Mouse (Mus musculus): Measurements from ENCODE around the gene Dpyd. TPM values are rescaled to one million over a fixed set of nuclear protein-coding genes. Genes with fewer than 3 reads are reported as not detected.

Dpyd gene
- 9.5 and 9.8 TPM in 2 replicates for polyA plus RNA-seq (2015; fragmentation: Nextera tagmentation; extraction: Ambion mirVana)

DNA sequence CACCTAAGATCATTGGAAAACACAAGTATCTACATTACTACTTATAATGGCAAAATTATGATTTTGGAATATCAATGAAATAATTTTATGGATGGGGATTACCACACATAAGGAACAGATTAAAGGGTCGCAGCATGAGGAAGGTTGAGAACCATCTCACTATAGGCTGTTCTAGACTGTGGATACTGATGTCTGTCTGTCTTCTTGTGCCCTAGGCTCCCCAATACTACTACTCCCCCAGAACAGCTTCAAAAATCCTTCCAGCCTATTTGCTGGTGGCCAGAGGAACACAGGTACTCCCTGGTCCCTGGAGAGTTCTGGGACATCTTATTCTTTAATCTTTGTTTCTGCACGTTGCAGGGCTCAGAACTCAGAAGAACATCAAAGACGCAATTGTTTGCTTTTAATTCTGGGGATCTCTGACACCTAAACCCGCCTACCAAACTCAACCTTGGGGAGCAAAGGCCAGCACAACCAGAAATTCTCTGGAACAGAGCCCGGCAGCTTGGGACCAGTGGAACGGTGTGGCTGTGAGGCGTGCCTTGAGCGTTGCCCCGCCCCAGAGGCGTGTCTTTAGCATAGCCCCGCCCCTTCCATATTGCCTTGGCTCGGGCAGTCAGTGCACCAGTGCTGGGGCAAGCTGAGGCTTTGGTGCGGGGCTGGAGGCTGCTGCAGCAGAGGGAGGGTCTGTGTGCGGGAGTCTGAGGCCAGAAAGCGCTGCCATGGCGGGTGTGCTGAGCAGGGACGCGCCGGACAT, at the start of gene Dpyd:
Dpyd (plus strand) TSS at position 576 of the 757 bp plus-strand sequence.
- no peaks in the 10 kb centered on the region for H3K27me3 ChIP-seq
- H3K4me2 ChIP-seq (replicated peaks) = peak within 1 kb of the TSS; percentile 91
- H3K9ac ChIP-seq = peak within 1 kb of the TSS; percentile 47
- peak; percentile 95 for ATAC-seq (ENCODE audit: insufficient number of reproducible peaks, low FRiP score, low TSS enrichment, low read depth)
- 5% methylated on average over 19 of the region's 19 CpGs for WGBS
- peak within 1 kb of the TSS; percentile 68 for H3K4me3 ChIP-seq (replicated peaks)
- H3K36me3 ChIP-seq = no peaks in the 10 kb centered on the region
- no peaks in the 10 kb centered on the region for H3K9me3 ChIP-seq (replicated peaks)
- 0 out of 2 replicates have a peak within 1 kb of the TSS, but pooled peaks have one; percentile 17 for H3K27ac ChIP-seq (replicated peaks)
- no peaks in the 10 kb centered on the region for H3K4me1 ChIP-seq

DNA sequence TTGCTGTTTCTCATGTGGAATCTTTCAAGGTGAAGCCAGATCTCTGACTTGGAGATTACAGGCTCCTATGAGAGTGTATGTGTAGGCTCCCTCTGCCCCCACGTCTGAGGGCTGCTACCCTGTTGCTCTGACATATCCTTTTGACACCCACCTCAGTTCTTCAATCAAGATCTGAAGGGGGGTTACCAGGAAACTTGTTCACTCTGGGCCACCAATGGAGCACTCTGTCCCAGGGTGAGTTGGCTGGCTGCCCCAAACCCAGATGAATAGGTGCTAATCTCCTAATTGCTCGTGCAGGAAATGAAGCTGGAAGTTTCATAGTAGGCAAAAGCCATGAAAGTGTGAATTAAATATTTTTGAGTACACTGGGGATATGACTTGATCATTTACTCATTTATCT, 24.3 kb upstream of the Dpyd start:
- Histone ChIP-seq H3K27ac (replicated peaks) (no peak overlapping the region), H3K4me2 (replicated peaks) (no peak overlapping the region), H3K27me3 (no peaks in the 10 kb centered on the region), H3K4me1 (no peaks in the 10 kb centered on the region), H3K4me3 (replicated peaks) (no peak overlapping the region), H3K36me3 (no peaks in the 10 kb centered on the region), H3K9me3 (replicated peaks) (no peaks in the 10 kb centered on the region), H3K9ac (no peak overlapping the region)
- WGBS = 42% methylated on average over 2 of the region's 2 CpGs
- no peak for ATAC-seq (ENCODE audit: insufficient number of reproducible peaks, low FRiP score, low TSS enrichment, low read depth)

DNA sequence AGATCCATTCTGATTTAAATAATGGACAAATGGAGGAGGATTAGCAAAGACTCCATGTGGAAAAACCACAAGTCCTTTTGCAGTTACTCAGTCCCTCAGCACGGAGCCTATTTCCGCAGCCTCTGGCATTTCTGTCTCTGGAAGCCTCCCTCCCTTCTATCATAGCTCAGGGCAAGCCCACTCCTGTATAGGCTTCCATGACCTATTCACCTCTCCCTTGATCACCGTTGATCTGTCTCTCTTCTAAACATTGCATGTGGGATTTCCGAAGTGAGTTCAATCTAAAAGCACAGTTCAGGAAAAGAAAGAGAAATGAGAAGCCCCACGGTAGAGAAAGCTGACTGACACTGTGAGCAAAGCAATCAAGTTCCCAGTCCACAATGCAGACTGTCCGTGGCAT, 20.2 kb upstream of the Dpyd start:
- Histone ChIP-seq H3K9ac (no peak overlapping the region), H3K9me3 (replicated peaks) (no peaks in the 10 kb centered on the region), H3K36me3 (no peaks in the 10 kb centered on the region), H3K4me1 (no peaks in the 10 kb centered on the region), H3K4me2 (replicated peaks) (no peak overlapping the region), H3K27ac (replicated peaks) (no peak overlapping the region), H3K27me3 (no peaks in the 10 kb centered on the region), H3K4me3 (replicated peaks) (no peak overlapping the region)
- 20% methylated on average over 6 of the region's 6 CpGs for WGBS
- no peak for ATAC-seq (ENCODE audit: insufficient number of reproducible peaks, low FRiP score, low TSS enrichment, low read depth)

DNA sequence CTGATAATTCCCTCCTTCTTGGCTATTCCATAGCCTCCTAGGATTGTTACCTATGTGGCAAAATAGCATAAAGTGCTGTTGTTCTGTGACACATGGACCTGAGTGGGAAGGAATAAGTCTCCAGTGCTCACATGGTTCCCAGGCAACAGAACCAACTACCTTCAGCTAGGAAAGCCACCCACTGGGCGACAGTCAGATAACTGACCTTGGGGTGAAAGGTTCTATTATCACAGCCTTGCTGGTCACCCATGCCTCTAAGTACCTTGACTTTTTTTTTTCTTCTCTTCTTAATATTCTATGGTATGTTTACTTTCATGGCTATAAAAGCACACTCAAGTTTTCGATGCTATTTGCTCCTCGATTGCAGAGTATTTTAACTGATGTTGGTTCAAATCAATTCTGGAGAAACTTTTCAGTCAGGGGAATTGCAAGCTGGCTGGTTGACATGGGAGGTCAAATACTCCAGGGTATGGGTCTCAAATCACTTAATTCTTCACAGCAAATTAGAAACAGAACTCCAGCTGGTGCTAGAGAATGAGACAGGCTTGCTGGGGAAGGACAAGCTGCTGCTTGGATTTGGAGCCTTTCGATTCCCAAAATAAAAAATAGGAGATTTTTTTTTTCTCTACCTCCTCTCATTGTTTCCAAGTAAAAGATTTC, 14.2 kb upstream of the Dpyd start:
- ATAC-seq (ENCODE audit: insufficient number of reproducible peaks, low FRiP score, low TSS enrichment, low read depth) = no peak
- no peaks in the 10 kb centered on the region for H3K9me3 ChIP-seq (replicated peaks)
- no peak overlapping the region for H3K4me3 ChIP-seq (replicated peaks)
- H3K27me3 ChIP-seq = no peaks in the 10 kb centered on the region
- H3K4me2 ChIP-seq (replicated peaks) = no peak overlapping the region
- H3K4me1 ChIP-seq = no peaks in the 10 kb centered on the region
- H3K36me3 ChIP-seq = no peaks in the 10 kb centered on the region
- WGBS = 17% methylated on average over 4 of the region's 4 CpGs
- no peak overlapping the region for H3K9ac ChIP-seq
- no peak overlapping the region for H3K27ac ChIP-seq (replicated peaks)

DNA sequence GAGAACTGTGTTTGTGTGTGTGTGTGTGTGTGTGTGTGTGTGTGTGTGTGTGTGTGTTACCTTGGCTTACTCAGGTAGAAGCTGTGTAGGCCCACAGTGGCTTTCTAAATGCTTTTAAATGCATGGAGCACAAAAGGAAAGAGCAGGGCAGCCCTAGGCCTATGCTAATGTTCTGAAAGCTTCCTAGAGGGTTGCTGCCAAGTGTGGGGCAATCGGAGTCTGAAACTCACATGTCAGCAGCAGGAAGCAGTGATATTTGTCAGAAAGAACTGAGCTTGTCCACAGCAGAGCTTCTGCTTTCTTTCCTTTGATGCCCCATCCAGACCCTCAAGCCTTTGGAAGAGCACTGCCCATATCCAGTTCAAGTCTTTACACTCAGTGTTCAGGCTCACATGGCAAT, 4.3 kb upstream of the Dpyd start:
- H3K36me3 ChIP-seq = no peaks in the 10 kb centered on the region
- no peak overlapping the region for H3K9ac ChIP-seq
- no peaks in the 10 kb centered on the region for H3K9me3 ChIP-seq (replicated peaks)
- no peaks in the 10 kb centered on the region for H3K4me1 ChIP-seq
- H3K27me3 ChIP-seq = no peaks in the 10 kb centered on the region
- H3K4me3 ChIP-seq (replicated peaks) = no peak overlapping the region
- ATAC-seq (ENCODE audit: insufficient number of reproducible peaks, low FRiP score, low TSS enrichment, low read depth) = no peak
- H3K4me2 ChIP-seq (replicated peaks) = no peak overlapping the region
- H3K27ac ChIP-seq (replicated peaks) = no peak overlapping the region
- 68% methylated on average over 1 of the region's 1 CpGs for WGBS

DNA sequence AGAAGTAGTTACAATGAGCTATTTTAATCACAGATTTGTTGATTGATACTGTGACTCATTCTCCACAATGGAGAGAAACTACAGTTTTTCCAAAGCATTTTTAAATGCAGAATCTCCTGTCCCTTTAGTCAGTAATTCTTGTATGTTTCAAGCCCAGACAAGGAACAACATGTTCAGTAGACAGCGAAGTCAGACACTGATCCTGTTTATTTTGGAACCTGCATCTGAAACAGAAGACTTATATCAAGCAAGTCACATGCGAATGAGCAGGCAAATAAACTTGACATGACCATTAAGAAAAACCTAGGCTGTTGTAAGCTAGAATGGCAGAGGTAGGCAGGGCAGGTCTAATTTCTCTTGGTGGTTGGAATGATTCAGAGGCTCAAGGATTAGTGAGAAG, 2.0 kb upstream of the Dpyd start:
- Histone ChIP-seq H3K27me3 (no peaks in the 10 kb centered on the region), H3K9me3 (replicated peaks) (no peaks in the 10 kb centered on the region), H3K36me3 (no peaks in the 10 kb centered on the region), H3K4me2 (replicated peaks) (no peak overlapping the region), H3K9ac (no peak overlapping the region), H3K27ac (replicated peaks) (no peak overlapping the region), H3K4me1 (no peaks in the 10 kb centered on the region), H3K4me3 (replicated peaks) (no peak overlapping the region)
- 75% methylated on average over 2 of the region's 2 CpGs for WGBS
- ATAC-seq (ENCODE audit: insufficient number of reproducible peaks, low FRiP score, low TSS enrichment, low read depth) = no peak

DNA sequence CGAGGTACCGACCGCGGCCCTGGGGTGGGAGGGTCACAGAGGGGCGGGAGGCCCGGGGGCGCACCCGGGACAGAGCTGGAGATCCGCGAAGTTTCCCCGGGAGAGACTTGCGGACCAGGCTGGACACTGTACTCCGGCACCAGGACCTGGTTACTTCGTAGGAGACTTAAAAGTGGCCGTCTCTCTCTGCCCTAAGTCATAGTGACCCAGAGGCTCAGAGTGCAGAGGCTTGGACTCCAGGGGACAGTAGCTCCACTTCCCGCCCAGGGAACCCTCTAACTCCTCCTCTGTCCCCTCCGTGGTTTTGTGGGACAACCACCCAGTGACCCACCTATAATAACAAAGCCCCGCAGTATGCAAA, 362 bp downstream of the Dpyd start:
- H3K36me3 ChIP-seq = no peaks in the 10 kb centered on the region
- H3K9ac ChIP-seq = peak overlapping the region; percentile 47
- H3K27ac ChIP-seq (replicated peaks) = 0 out of 2 replicates have a peak overlapping the region, but pooled peaks have one; percentile 17
- no peak; the same call in 1 of the 2 replicates for ATAC-seq (ENCODE audit: insufficient number of reproducible peaks, low FRiP score, low TSS enrichment, low read depth)
- no peaks in the 10 kb centered on the region for H3K27me3 ChIP-seq
- 2% methylated on average over 17 of the region's 18 CpGs for WGBS
- H3K4me1 ChIP-seq = no peaks in the 10 kb centered on the region
- H3K4me2 ChIP-seq (replicated peaks) = peak overlapping the region; percentile 91
- H3K9me3 ChIP-seq (replicated peaks) = no peaks in the 10 kb centered on the region
- H3K4me3 ChIP-seq (replicated peaks) = peak overlapping the region; percentile 68

DNA sequence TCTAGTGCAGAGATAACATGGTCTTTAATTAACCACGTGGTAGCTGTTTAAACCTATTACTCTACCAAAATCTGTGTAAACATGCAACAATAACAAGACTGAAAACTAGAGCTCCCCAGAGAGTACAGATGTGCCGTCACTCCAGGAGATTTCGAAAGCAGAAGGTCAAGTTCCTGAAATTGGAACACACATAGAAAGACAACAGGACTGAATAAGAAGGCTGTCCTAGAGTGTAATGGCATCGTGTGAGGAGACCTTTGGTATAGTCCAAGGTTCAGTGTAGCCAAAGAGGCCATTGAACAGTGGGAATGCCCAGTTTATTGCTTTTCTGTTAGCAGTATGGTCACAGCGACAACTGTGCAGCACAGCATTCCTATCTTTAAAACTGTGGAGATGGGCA, 4.8 kb downstream of the Dpyd start:
- Histone ChIP-seq H3K4me3 (replicated peaks) (no peak overlapping the region), H3K9ac (no peak overlapping the region), H3K9me3 (replicated peaks) (no peaks in the 10 kb centered on the region), H3K4me1 (no peaks in the 10 kb centered on the region), H3K27ac (replicated peaks) (no peak overlapping the region), H3K4me2 (replicated peaks) (no peak overlapping the region), H3K27me3 (no peaks in the 10 kb centered on the region), H3K36me3 (no peaks in the 10 kb centered on the region)
- ATAC-seq (ENCODE audit: insufficient number of reproducible peaks, low FRiP score, low TSS enrichment, low read depth) = no peak
- WGBS = 53% methylated on average over 5 of the region's 5 CpGs

DNA sequence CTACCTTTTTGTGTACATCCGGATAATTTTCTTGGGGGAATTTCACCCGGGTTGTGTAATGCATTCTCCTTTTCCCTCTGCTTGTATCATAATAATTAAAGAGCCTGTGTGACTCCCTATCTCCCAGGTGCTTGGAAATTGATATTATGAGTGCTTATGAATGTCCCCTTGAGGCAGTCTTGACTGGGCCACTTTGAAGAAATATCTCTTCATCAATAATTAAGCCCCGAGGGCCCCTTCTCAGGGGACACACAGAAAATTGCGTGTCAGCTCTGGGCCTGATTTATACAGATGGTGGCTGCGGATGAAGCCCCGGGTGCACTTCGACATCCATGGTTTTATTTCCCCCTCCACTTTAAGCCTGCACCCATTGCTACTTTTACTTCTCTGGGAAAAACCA, 8.3 kb downstream of the Dpyd start:
- no peak overlapping the region for H3K27ac ChIP-seq (replicated peaks)
- ATAC-seq (ENCODE audit: insufficient number of reproducible peaks, low FRiP score, low TSS enrichment, low read depth) = no peak
- no peaks in the 10 kb centered on the region for H3K27me3 ChIP-seq
- no peaks in the 10 kb centered on the region for H3K9me3 ChIP-seq (replicated peaks)
- no peaks in the 10 kb centered on the region for H3K4me1 ChIP-seq
- H3K36me3 ChIP-seq = no peaks in the 10 kb centered on the region
- H3K4me3 ChIP-seq (replicated peaks) = no peak overlapping the region
- no peak overlapping the region for H3K4me2 ChIP-seq (replicated peaks)
- WGBS = 57% methylated on average over 7 of the region's 7 CpGs
- no peak overlapping the region for H3K9ac ChIP-seq

DNA sequence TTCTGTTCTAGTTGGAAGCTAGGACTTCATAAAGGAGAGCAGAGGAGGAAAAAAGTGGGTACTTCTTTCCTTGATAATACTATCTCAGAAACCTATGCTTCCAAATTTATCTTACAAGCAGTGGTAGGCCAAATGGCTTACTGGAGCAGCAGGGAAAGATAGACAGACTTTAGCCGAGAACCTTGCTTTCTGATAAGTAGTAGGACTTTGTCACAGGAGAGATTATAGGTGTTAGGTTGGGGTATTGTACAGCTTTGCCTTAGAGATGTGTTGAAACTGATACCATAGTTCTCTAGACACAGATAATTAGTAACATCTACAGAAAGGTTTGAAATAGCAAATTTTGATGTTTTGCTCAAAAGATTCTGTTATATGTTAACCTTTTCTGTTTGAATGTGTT, 28.6 kb downstream of the Dpyd start:
- 77% methylated on average over 1 of the region's 1 CpGs for WGBS
- Histone ChIP-seq H3K4me1 (no peaks in the 10 kb centered on the region), H3K27me3 (no peaks in the 10 kb centered on the region), H3K9me3 (replicated peaks) (no peaks in the 10 kb centered on the region), H3K9ac (no peak overlapping the region), H3K4me3 (replicated peaks) (no peak overlapping the region), H3K36me3 (no peaks in the 10 kb centered on the region), H3K4me2 (replicated peaks) (no peak overlapping the region), H3K27ac (replicated peaks) (no peak overlapping the region)
- ATAC-seq (ENCODE audit: insufficient number of reproducible peaks, low FRiP score, low TSS enrichment, low read depth) = no peak

DNA sequence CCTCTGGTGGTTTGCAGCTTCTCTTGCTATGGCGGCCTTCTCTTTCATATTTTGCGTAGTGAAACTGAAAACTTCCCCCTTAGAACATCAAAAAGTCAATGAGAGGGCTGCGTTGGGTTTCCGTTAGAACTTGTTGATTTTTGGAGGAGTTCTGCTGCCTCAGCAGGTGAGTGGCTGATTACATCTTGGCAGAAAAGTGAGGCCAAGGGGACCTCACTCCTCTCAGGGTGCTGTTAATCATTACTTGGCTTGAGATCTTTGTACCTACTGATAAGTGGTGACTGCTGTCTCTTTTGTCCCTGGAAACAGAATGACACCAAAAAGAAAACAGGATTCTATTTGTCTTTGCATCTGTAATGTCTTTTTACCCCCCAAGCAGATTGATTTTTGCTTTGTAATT, 32.9 kb downstream of the Dpyd start:
- no peak for ATAC-seq (ENCODE audit: insufficient number of reproducible peaks, low FRiP score, low TSS enrichment, low read depth)
- Histone ChIP-seq H3K9ac (no peak overlapping the region), H3K9me3 (replicated peaks) (no peaks in the 10 kb centered on the region), H3K4me3 (replicated peaks) (no peak overlapping the region), H3K27ac (replicated peaks) (no peak overlapping the region), H3K36me3 (no peaks in the 10 kb centered on the region), H3K27me3 (no peaks in the 10 kb centered on the region), H3K4me1 (no peaks in the 10 kb centered on the region), H3K4me2 (replicated peaks) (no peak overlapping the region)
- WGBS = 75% methylated on average over 4 of the region's 4 CpGs

DNA sequence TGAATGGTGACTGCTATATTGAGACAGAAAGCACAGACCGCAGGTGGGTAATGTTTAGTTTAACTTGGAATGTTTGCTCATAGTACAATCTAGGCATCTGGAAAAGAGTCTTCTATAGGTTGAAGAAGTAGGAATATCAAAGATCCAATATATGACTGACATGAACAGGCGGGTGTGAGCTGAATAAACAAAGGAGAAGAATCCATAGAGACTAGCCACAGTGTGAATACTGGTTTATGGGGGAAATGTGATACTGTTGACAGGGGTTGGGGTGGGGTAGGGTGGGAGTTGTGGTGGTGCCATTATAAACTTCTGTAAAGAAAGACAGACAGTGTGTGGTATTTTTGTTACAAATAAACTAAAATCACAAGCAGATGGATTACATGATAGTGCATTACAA, 33.8 kb downstream of the Dpyd start:
- WGBS = 70% methylated on average over 2 of the region's 2 CpGs
- Histone ChIP-seq H3K36me3 (no peaks in the 10 kb centered on the region), H3K4me2 (replicated peaks) (no peak overlapping the region), H3K4me1 (no peaks in the 10 kb centered on the region), H3K9ac (no peak overlapping the region), H3K27me3 (no peaks in the 10 kb centered on the region), H3K4me3 (replicated peaks) (no peak overlapping the region), H3K27ac (replicated peaks) (no peak overlapping the region), H3K9me3 (replicated peaks) (no peaks in the 10 kb centered on the region)
- no peak for ATAC-seq (ENCODE audit: insufficient number of reproducible peaks, low FRiP score, low TSS enrichment, low read depth)

Data from embryonic facial prominence, embryonic 15.5 days (tissue).